In the genomic region with DNA sequence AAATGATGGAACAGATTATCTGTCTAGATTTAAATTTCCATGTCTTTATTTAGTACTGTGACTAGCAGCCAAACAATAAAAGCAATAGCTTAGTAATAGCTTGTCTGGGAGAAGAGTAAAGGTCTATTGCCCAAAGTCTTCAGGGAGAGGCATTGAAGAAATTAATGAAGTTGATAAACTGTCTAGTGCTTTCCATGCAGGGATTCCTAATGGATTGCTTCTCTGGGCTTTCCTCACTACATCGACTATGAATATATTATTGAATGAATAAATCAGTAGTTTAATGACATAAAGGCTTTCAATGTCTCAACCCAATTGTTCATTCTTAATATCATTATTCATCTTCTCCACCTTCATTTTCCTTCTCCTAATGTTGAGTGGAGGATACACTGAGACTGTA, we compare ENCODE assay signal across 15 mouse cellular contexts.
DNase-seq lines count a peak whose midpoint lies in the region; ATAC-seq lines count a peak whose summit lies in the region.
"Had no signal": no experiment of that assay in that cellular context is flagged by ENCODE, and none has a peak within 500 bp of the region (broad histone marks: within the 10 kb centered on the region; RNA-seq: fewer than 3 reads in every experiment).

No protein-coding gene starts in this region.

- no peaks in the 10 kb centered on the region for H3K4me1 ChIP-seq in neural tube, embryonic 11.5 days (ENCODE audit: control insufficient read depth, insufficient read depth, low read length)
- H3K4me1 ChIP-seq in neural tube, embryonic 13.5 days (replicated peaks): no peaks in the 10 kb centered on the region; the same call in 1 of the 2 replicates
- no peaks in the 10 kb centered on the region for H3K4me1 ChIP-seq in neural tube, embryonic 15.5 days
- H3K4me1 ChIP-seq: embryonic facial prominence, embryonic 10.5 days; embryonic facial prominence, embryonic 12.5 days; forebrain, embryonic 13.5 days; forebrain, embryonic 15.5 days had no signal

- no peak overlapping the region for H3K4me2 ChIP-seq in neural tube, embryonic 11.5 days (ENCODE audit: low read depth)
- no peak overlapping the region for H3K4me2 ChIP-seq in neural tube, embryonic 13.5 days
- no peak overlapping the region for H3K4me2 ChIP-seq in neural tube, embryonic 15.5 days
- H3K4me2 ChIP-seq: embryonic facial prominence, embryonic 12.5 days; forebrain, embryonic 13.5 days; forebrain, embryonic 15.5 days had no signal

- no peak overlapping the region for H3K27ac ChIP-seq in neural tube, embryonic 11.5 days (ENCODE audit: low read depth, low read length)
- no peak overlapping the region for H3K27ac ChIP-seq in neural tube, embryonic 13.5 days (replicated peaks)
- no peak overlapping the region for H3K27ac ChIP-seq in neural tube, embryonic 15.5 days (replicated peaks)
- H3K27ac ChIP-seq: embryonic facial prominence, embryonic 10.5 days; embryonic facial prominence, embryonic 12.5 days; forebrain, embryonic 13.5 days; forebrain, embryonic 15.5 days had no signal

- ATAC-seq in neural tube, embryonic 11.5 days (ENCODE audit: insufficient read depth, low FRiP score, low TSS enrichment): 0 out of 2 replicates have a peak, but pooled peaks have one; percentile 43
- ATAC-seq in neural tube, embryonic 13.5 days (ENCODE audit: low read depth): peak; percentile 69
- ATAC-seq in neural tube, embryonic 15.5 days (ENCODE audit: low FRiP score): peak; percentile 59; the same call in 1 of the 2 replicates
- ATAC-seq: forebrain, embryonic 13.5 days; forebrain, embryonic 15.5 days had no signal

- H3K4me3 ChIP-seq in neural tube, embryonic 11.5 days (ENCODE audit: low read depth, low read length): no peak overlapping the region
- H3K4me3 ChIP-seq in neural tube, embryonic 13.5 days: no peak overlapping the region
- H3K4me3 ChIP-seq in neural tube, embryonic 15.5 days (replicated peaks): no peak overlapping the region
- H3K4me3 ChIP-seq: embryonic facial prominence, embryonic 10.5 days; embryonic facial prominence, embryonic 12.5 days; forebrain, embryonic 13.5 days; forebrain, embryonic 15.5 days had no signal

- peak; percentile 12 for DNase-seq in neural tube, embryonic 11.5 days (ENCODE audit: low spot score)
- no peak for DNase-seq in neural tube, embryonic 10.5 days (ENCODE audit: extremely low spot score, low spot score)
- DNase-seq in right cerebral cortex, postnatal 10 days (ENCODE audit: low spot score in 2 of 2): no peak
- DNase-seq in adrenal gland, adult 8-10 months: no peak
- DNase-seq: adrenal gland, postnatal 14 days; cerebellum, adult 11-12 months; cerebellum, adult 2 months; cerebellum, adult 9-10 months; cerebellum, postnatal 25 days had no signal

- no peaks in the 10 kb centered on the region for H3K36me3 ChIP-seq in neural tube, embryonic 11.5 days (ENCODE audit: control insufficient read depth, insufficient read depth, low read length)
- H3K36me3 ChIP-seq in neural tube, embryonic 13.5 days: no peaks in the 10 kb centered on the region
- no peaks in the 10 kb centered on the region for H3K36me3 ChIP-seq in neural tube, embryonic 15.5 days
- H3K36me3 ChIP-seq: embryonic facial prominence, embryonic 10.5 days; embryonic facial prominence, embryonic 12.5 days; forebrain, embryonic 15.5 days had no signal

- no peaks in the 10 kb centered on the region for H3K9me3 ChIP-seq in neural tube, embryonic 11.5 days (ENCODE audit: control insufficient read depth, low read length)
- H3K9me3 ChIP-seq in neural tube, embryonic 13.5 days: no peaks in the 10 kb centered on the region
- H3K9me3 ChIP-seq in neural tube, embryonic 15.5 days (replicated peaks): no peaks in the 10 kb centered on the region
- H3K9me3 ChIP-seq: embryonic facial prominence, embryonic 10.5 days; embryonic facial prominence, embryonic 12.5 days; forebrain, embryonic 13.5 days; forebrain, embryonic 15.5 days had no signal

- no peaks in the 10 kb centered on the region for H3K27me3 ChIP-seq in neural tube, embryonic 11.5 days (ENCODE audit: control insufficient read depth, insufficient read depth, low read length)
- H3K27me3 ChIP-seq in neural tube, embryonic 13.5 days: no peaks in the 10 kb centered on the region
- no peaks in the 10 kb centered on the region for H3K27me3 ChIP-seq in neural tube, embryonic 15.5 days (replicated peaks)
- H3K27me3 ChIP-seq: embryonic facial prominence, embryonic 12.5 days; forebrain, embryonic 13.5 days; forebrain, embryonic 15.5 days had no signal

- 77% methylated on average over 1 of the region's 1 CpGs for WGBS in neural tube, embryonic 11.5 days
- WGBS in neural tube, embryonic 13.5 days: 49% methylated on average over 1 of the region's 1 CpGs
- 23% methylated on average over 1 of the region's 1 CpGs for WGBS in neural tube, embryonic 15.5 days

- H3K9ac ChIP-seq in neural tube, embryonic 11.5 days (ENCODE audit: low read length): no peak overlapping the region
- no peak overlapping the region for H3K9ac ChIP-seq in neural tube, embryonic 13.5 days
- H3K9ac ChIP-seq in neural tube, embryonic 15.5 days (replicated peaks): no peak overlapping the region
- H3K9ac ChIP-seq: embryonic facial prominence, embryonic 12.5 days; forebrain, embryonic 13.5 days; forebrain, embryonic 15.5 days had no signal
